Mouse (Mus musculus): Measurements from ENCODE around the gene Ddx20. TPM values are rescaled to one million over a fixed set of nuclear protein-coding genes. Genes with fewer than 3 reads are reported as not detected.

Ddx20 gene
- total and polyA plus RNA-seq, 2 experiments from 2014 or later, result 12.6 to 15.1 TPM

- TF ChIP-seq EP300 (IDR thresholded peaks at IDR 0.05; ENCODE audit: low read depth), result no peak
- ATAC-seq (ENCODE audit: insufficient read depth, low read depth), result peak; percentile 70
Observed at GRCm38 (mm10) chr3:105711741-105712140, 24.4 kb upstream of the Ddx20 start.

GRCm38 (mm10) chr3:105710246-105710645 lies 22.9 kb upstream of the Ddx20 start:
- Histone ChIP-seq H3K9me3 (replicated peaks; ENCODE audit: control insufficient read depth, low read length) (no peaks in the 10 kb centered on the region), H3K4me3 (ENCODE audit: low read depth, low read length) (no peak overlapping the region), H3K27me3 (ENCODE audit: control insufficient read depth, insufficient read depth, low read length) (no peaks in the 10 kb centered on the region), H3K36me3 (replicated peaks; ENCODE audit: control insufficient read depth, insufficient read depth, low read length) (no peaks in the 10 kb centered on the region), H3K4me2 (ENCODE audit: low read depth, low read length) (no peak overlapping the region), H3K27ac (ENCODE audit: low read depth) (0 out of 2 replicates have a peak overlapping the region, but pooled peaks have one; percentile 2), H3K9ac (replicated peaks; ENCODE audit: low read depth, low read length) (no peak overlapping the region), H3K4me1 (ENCODE audit: control insufficient read depth, insufficient read depth) (peaks cover 45% of the 10 kb centered on the region)
- DNase-seq (ENCODE audit: low spot score) (no peak), ATAC-seq (ENCODE audit: insufficient read depth, low read depth) (no peak)
- 47% methylated on average over 6 of the region's 6 CpGs for WGBS
- TF ChIP-seq CTCF (IDR thresholded peaks at IDR 0.05; ENCODE audit: low read depth) (no peak), EP300 (IDR thresholded peaks at IDR 0.05; ENCODE audit: low read depth) (no peak)

More at GRCm38 (mm10) chr3:105711741-105712140, 24.4 kb upstream of the Ddx20 start:
- Histone ChIP-seq H3K36me3 (replicated peaks; ENCODE audit: control insufficient read depth, insufficient read depth, low read length) (peaks cover 8% of the 10 kb centered on the region), H3K27ac (ENCODE audit: low read depth) (peak overlapping the region; percentile 36; the same call in 1 of the 2 replicates), H3K27me3 (ENCODE audit: control insufficient read depth, insufficient read depth, low read length) (no peaks in the 10 kb centered on the region), H3K4me1 (ENCODE audit: control insufficient read depth, insufficient read depth) (peaks cover 33% of the 10 kb centered on the region), H3K4me3 (ENCODE audit: low read depth, low read length) (no peak overlapping the region), H3K9me3 (replicated peaks; ENCODE audit: control insufficient read depth, low read length) (no peaks in the 10 kb centered on the region), H3K4me2 (ENCODE audit: low read depth, low read length) (no peak overlapping the region), H3K9ac (replicated peaks; ENCODE audit: low read depth, low read length) (no peak overlapping the region)
- 59% methylated on average over 7 of the region's 7 CpGs for WGBS
- DNase-seq (ENCODE audit: low spot score), result peak; percentile 46

- TF ChIP-seq CTCF (IDR thresholded peaks at IDR 0.05; ENCODE audit: low read depth), result no peak
- WGBS, result 53% methylated on average over 7 of the region's 7 CpGs
- no peak overlapping the region for H3K9ac ChIP-seq (replicated peaks; ENCODE audit: low read depth, low read length)
- no peaks in the 10 kb centered on the region for H3K27me3 ChIP-seq (ENCODE audit: control insufficient read depth, insufficient read depth, low read length)
- no peak overlapping the region for H3K27ac ChIP-seq (ENCODE audit: low read depth)
- no peak overlapping the region for H3K4me3 ChIP-seq (ENCODE audit: low read depth, low read length)
- no peaks in the 10 kb centered on the region for H3K36me3 ChIP-seq (replicated peaks; ENCODE audit: control insufficient read depth, insufficient read depth, low read length)
- H3K4me1 ChIP-seq (ENCODE audit: control insufficient read depth, insufficient read depth), result peaks cover 34% of the 10 kb centered on the region
- no peak for DNase-seq (ENCODE audit: low spot score)
- no peaks in the 10 kb centered on the region for H3K9me3 ChIP-seq (replicated peaks; ENCODE audit: control insufficient read depth, low read length)
- no peak for ATAC-seq (ENCODE audit: insufficient read depth, low read depth)
- H3K4me2 ChIP-seq (ENCODE audit: low read depth, low read length), result no peak overlapping the region
Observed at GRCm38 (mm10) chr3:105707590-105707989, 20.2 kb upstream of the Ddx20 start.

GRCm38 (mm10) chr3:105706366-105707020 lies 19.1 kb upstream of the Ddx20 start:
- TF ChIP-seq CTCF (IDR thresholded peaks at IDR 0.05; ENCODE audit: low read depth), result no peak
- no peak for TF ChIP-seq EP300 (IDR thresholded peaks at IDR 0.05; ENCODE audit: low read depth)
- H3K9ac ChIP-seq (replicated peaks; ENCODE audit: low read depth, low read length), result no peak overlapping the region

GRCm38 (mm10) chr3:105705561-105705960 lies 18.2 kb upstream of the Ddx20 start:
- Histone ChIP-seq H3K9me3 (replicated peaks; ENCODE audit: control insufficient read depth, low read length) (no peaks in the 10 kb centered on the region), H3K9ac (replicated peaks; ENCODE audit: low read depth, low read length) (peak overlapping the region; percentile 68), H3K36me3 (replicated peaks; ENCODE audit: control insufficient read depth, insufficient read depth, low read length) (no peaks in the 10 kb centered on the region), H3K4me3 (ENCODE audit: low read depth, low read length) (peak overlapping the region; percentile 70), H3K4me1 (ENCODE audit: control insufficient read depth, insufficient read depth) (peaks cover 51% of the 10 kb centered on the region), H3K27me3 (ENCODE audit: control insufficient read depth, insufficient read depth, low read length) (no peaks in the 10 kb centered on the region), H3K27ac (ENCODE audit: low read depth) (0 out of 2 replicates have a peak overlapping the region, but pooled peaks have one; percentile 78), H3K4me2 (ENCODE audit: low read depth, low read length) (peak overlapping the region; percentile 91)
- ATAC-seq (ENCODE audit: insufficient read depth, low read depth) (no peak), DNase-seq (ENCODE audit: low spot score) (no peak)
- 49% methylated on average over 3 of the region's 3 CpGs for WGBS
- TF ChIP-seq CTCF (IDR thresholded peaks at IDR 0.05; ENCODE audit: low read depth), result no peak
- TF ChIP-seq EP300 (IDR thresholded peaks at IDR 0.05; ENCODE audit: low read depth), result no peak

More at GRCm38 (mm10) chr3:105706366-105707020, 19.1 kb upstream of the Ddx20 start:
- Histone ChIP-seq H3K27me3 (ENCODE audit: control insufficient read depth, insufficient read depth, low read length) (no peaks in the 10 kb centered on the region), H3K4me1 (ENCODE audit: control insufficient read depth, insufficient read depth) (peaks cover 41% of the 10 kb centered on the region), H3K4me3 (ENCODE audit: low read depth, low read length) (peak overlapping the region; percentile 70; the same call in 1 of the 2 replicates), H3K9me3 (replicated peaks; ENCODE audit: control insufficient read depth, low read length) (no peaks in the 10 kb centered on the region), H3K4me2 (ENCODE audit: low read depth, low read length) (peak overlapping the region; percentile 91), H3K27ac (ENCODE audit: low read depth) (no peak overlapping the region), H3K36me3 (replicated peaks; ENCODE audit: control insufficient read depth, insufficient read depth, low read length) (no peaks in the 10 kb centered on the region)
- 46% methylated on average over 4 of the region's 4 CpGs for WGBS
- ATAC-seq (ENCODE audit: insufficient read depth, low read depth), result no peak
- DNase-seq (ENCODE audit: low spot score), result no peak
